8 mouse cellular contexts compared by ENCODE assay signal in the genomic region with DNA sequence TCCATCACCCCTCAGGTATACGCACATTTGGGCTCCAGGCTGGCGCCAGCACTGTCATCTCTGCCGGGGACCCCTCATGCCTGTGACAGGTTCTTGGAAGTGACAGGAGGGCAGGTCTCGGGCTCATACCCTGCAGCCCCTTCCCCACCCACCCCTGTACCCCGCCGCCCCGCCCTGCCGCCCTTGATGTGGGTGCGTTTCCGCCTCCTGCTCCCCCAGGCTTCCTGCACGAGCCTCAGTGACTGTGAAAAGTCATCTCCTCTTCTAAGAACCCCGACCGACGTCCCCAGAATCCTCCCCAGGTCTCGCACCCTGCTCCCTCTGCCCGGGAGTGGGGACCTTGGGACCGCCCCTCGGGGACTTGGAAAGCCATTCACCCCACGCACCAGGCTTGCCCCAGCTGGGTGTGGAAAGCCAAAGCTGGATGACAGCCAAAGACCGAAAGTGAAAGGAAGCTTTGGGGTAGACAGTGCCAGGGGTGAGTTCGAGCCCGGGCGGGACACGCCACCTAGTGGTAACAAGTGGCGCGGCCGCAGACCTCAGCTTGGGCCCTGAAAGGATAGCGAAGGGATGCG. TPM values are rescaled to one million over a fixed set of nuclear protein-coding genes. Genes with fewer than 3 reads are reported as not detected.
DNase-seq lines count a peak whose midpoint lies in the region; ATAC-seq lines count a peak whose summit lies in the region.

A gene (minus strand): TSS at position 239 of the 575 bp plus-strand sequence.
A gene (minus strand): TSS at position 440 of the 575 bp plus-strand sequence.

- H3K9ac ChIP-seq in intestine, embryonic 14.5 days (ENCODE audit: low read length), result peak within 1 kb of the TSS; percentile 52

- WGBS in intestine, embryonic 14.5 days, result 3% methylated on average over 29 of the region's 29 CpGs

- ATAC-seq in intestine, embryonic 14.5 days (replicated peaks; ENCODE audit: low FRiP score, low TSS enrichment, low read depth), result peak; percentile 84
- ATAC-seq in megakaryocyte-erythroid progenitor cell, adult 5-6 weeks (replicated peaks; ENCODE audit: low FRiP score, low TSS enrichment, poor library complexity, severe bottlenecking), result peak; percentile 44

- peak within 1 kb of the TSS; percentile 57 for H3K4me3 ChIP-seq in intestine, embryonic 14.5 days (ENCODE audit: low read depth, low read length)

- no peaks in the 10 kb centered on the region for H3K4me1 ChIP-seq in intestine, embryonic 14.5 days (replicated peaks; ENCODE audit: control insufficient read depth, insufficient read depth, low read length)

- H3K36me3 ChIP-seq in intestine, embryonic 14.5 days (ENCODE audit: control insufficient read depth, insufficient read depth, low read length), result no peaks in the 10 kb centered on the region; the same call in 1 of the 2 replicates

- H3K4me2 ChIP-seq in intestine, embryonic 14.5 days (ENCODE audit: low read length), result peak within 1 kb of the TSS; percentile 68

- no peaks in the 10 kb centered on the region for H3K27me3 ChIP-seq in intestine, embryonic 14.5 days (replicated peaks; ENCODE audit: control insufficient read depth, insufficient read depth, low read length)

- H3K9me3 ChIP-seq in intestine, embryonic 14.5 days (ENCODE audit: control insufficient read depth, low read length), result no peaks in the 10 kb centered on the region

- peak; percentile 94 to 99 for DNase-seq in adrenal gland, adult (ENCODE audit: inconsistent age in 2 of 2, low spot score in 1 of 2)
- DNase-seq in embryo, embryonic 10.5 days (ENCODE audit: low spot score), result peak; percentile 84
- peak; percentile 92 for DNase-seq in gastrocnemius, postnatal 14 days
- peak; percentile 95 for DNase-seq in intestine, embryonic 14.5 days (ENCODE audit: low spot score)
- peak; percentile 87 to 89 for DNase-seq in left cerebral cortex, postnatal 14 days (ENCODE audit: low spot score in 2 of 2)
- DNase-seq in right cerebral cortex, postnatal 14 days, result peak; percentile 86
- DNase-seq in urinary bladder, postnatal 25 days (ENCODE audit: low spot score), result peak; percentile 92

- intact Hi-C loops in gastrocnemius, postnatal 14 days (cut with DNase I; ENCODE audit: low total_unique reads), result loop anchor here (2.0 kb wide), 1 partner anchor 57 kb away; no protein-coding TSS in a partner anchor
- intact Hi-C loops in left cerebral cortex, postnatal 14 days (cut with DNase I), result loop anchor here (2.0 kb wide), 1 partner anchor 57 kb away; no protein-coding TSS in a partner anchor

- H3K27ac ChIP-seq in intestine, embryonic 14.5 days (ENCODE audit: low read depth), result no peak within 1 kb of the TSS

RNA-seq across cellular contexts. Expression of the first gene that starts in this region (rescaled TPM):
- not detected for total RNA-seq in gastrocnemius, postnatal 14 days (2021)
- 0.72 and 0.81 TPM in 2 replicates for polyA plus RNA-seq in intestine, embryonic 14.5 days (2014; fragmentation: Nextera tagmentation; extraction: Ambion mirVana)
- not detected for total RNA-seq in left cerebral cortex, postnatal 14 days (2021)
- total RNA-seq in megakaryocyte-erythroid progenitor cell, adult 5-6 weeks (2014; fragmentation: Nextera tagmentation), result not detected in 2 replicates
- total RNA-seq in megakaryocyte-erythroid progenitor cell, adult 5-6 weeks (2017), result 0.61 TPM in 1 of 2 replicates, not detected in the other

RNA-seq across cellular contexts. Expression of the second gene that starts in this region (rescaled TPM):
- total RNA-seq in gastrocnemius, postnatal 14 days (2021), result 1 to 10 TPM; 1.9 to 2.5 TPM
- 1.3 and 2.1 TPM in 2 replicates for polyA plus RNA-seq in intestine, embryonic 14.5 days (2014; fragmentation: Nextera tagmentation; extraction: Ambion mirVana)
- 1 to 10 TPM; 2.4 to 3.2 TPM for total RNA-seq in left cerebral cortex, postnatal 14 days (2021)
- 35.8 and 48.2 TPM in 2 replicates for total RNA-seq in megakaryocyte-erythroid progenitor cell, adult 5-6 weeks (2014; fragmentation: Nextera tagmentation)
- 8.5 and 23.5 TPM in 2 replicates for total RNA-seq in megakaryocyte-erythroid progenitor cell, adult 5-6 weeks (2017)
